Mouse (Mus musculus) embryonic facial prominence, embryonic 10.5 days (tissue): ENCODE results near the gene Tnp1. TPM values are rescaled to one million over a fixed set of nuclear protein-coding genes. Genes with fewer than 3 reads are reported as not detected.

Experiments used
- polyA plus RNA-seq: library from polyadenylated mRNA; unstranded; fragments of >200 nt; fragmentation: Nextera tagmentation; extraction: Ambion mirVana; gene quantifications from 2 replicates; pipeline ENCODE4 v1.2.1, GENCODE M21; 2016

Gene Tnp1
- polyA plus RNA-seq, 1 experiment from 2014 or later = not detected

Other genes with a start within 250 kb of the Tnp1 start
- 474 and 479 TPM in 2 replicates for gene Igfbp2, start 191.4 kb downstream of the Tnp1 start, polyA plus RNA-seq
- 75.4 and 87.4 TPM in 2 replicates for gene Igfbp5, start 141.0 kb downstream of the Tnp1 start, polyA plus RNA-seq